Mouse (Mus musculus) right cerebral cortex, adult 2 months (tissue): ENCODE data around the gene Ubtd1.

Experiments used
- DNase-seq, 2 experiments: peaks; one replicate each; pipeline ENCODE4 v3.0.0; 2021 to 2022; ENCODE audit warnings: low spot score in 2 of 2

Gene Ubtd1

DNA sequence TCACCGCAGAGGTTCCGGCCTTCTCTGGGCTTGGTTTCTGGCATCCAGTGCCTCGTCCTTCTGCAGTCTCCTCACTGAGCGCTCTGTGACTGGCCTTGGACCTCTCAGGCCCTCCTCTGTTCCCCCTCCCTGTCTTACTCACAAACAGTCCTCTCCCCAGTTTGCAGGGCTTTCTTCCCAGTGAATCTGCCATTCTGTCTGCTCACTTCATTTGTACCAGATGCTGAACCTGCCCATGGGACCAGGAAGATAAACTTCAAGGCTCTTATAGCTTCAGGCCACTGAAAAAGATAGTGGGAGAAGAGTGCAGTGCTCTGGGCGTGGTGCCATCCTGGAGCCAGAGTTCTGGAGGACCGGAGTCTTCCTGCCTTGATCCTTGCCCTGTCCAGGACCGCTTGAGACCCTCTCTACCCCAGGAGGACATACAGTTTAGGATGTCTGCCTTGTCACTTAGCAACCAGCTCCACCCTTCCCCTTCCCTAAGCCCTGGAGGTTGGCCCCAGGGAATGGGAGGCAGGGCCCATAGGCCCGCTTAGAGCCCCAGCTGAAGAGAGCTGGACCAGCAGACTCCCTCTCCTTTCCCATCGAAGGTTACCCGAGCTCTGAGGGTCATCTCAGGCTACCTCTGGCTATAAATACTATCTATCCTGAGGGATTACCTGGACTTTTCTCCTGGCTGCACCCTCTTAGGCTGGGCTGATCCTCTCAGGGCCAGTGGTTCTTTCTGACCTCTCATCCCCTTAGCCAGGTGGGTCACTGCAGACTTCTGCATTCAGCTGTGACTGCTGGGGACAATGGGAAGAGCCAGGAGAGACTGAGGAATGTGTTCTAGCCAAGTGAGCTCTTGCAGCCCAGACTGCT, 40.3 kb downstream of the Ubtd1 start:
- no peak for DNase-seq

DNA sequence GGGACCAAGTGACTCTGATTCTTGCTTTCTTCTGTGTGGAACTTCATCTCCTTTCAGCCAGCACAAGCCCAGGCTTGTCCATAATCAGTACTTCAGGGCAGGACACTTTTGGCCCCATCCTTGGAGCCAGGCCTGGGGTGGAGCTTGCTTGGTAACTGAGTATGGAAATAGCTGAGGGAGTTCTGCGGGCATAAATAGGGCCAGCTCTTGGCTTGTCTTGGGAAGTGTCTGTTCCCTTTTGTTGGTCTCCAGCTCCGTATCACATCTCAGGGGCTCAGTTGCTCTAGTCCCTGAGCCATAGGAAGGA, 40.9 kb downstream of the Ubtd1 start:
- no peak for DNase-seq

GRCm38 (mm10) chr19:42026158-42026557, 44.6 kb downstream of the Ubtd1 start:
- peak; percentile 84 to 92 for DNase-seq

DNA sequence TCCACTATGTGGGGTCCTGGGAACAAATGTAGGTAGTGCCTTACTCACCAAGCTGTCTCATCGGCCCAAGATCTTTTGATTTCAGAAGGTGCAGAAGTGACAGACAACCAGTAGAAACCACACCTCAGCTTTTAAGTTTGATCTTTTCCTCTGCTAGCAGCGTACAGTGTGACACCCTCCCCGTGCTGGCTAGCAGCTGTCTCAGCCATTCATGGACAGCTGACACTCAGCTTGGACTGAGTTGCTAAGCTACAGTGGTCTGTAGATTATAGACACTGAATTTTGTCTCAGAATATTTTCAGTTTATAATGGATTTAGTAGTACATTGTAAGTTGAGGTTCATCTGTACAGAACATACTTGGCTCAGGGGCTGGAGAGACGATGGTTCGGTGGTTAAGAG, 49.5 kb downstream of the Ubtd1 start:
- DNase-seq = no peak

DNA sequence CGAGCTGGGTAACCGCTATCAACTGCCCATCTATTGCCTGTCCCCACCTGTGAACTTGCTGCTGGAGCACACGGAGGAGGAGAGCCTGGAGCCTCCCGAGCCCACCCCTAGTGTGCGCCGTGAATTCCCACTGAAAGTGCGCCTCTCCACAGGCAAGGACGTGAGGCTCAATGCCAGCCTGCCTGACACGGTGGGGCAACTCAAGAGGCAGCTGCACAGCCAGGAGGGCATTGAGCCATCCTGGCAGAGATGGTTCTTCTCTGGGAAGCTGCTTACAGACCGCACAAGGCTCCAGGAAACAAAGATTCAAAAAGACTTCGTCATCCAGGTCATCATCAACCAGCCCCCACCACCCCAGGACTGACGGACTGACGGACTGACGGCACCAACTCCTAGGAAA, 52.0 kb downstream of the Ubtd1 start:
- DNase-seq = no peak

DNA sequence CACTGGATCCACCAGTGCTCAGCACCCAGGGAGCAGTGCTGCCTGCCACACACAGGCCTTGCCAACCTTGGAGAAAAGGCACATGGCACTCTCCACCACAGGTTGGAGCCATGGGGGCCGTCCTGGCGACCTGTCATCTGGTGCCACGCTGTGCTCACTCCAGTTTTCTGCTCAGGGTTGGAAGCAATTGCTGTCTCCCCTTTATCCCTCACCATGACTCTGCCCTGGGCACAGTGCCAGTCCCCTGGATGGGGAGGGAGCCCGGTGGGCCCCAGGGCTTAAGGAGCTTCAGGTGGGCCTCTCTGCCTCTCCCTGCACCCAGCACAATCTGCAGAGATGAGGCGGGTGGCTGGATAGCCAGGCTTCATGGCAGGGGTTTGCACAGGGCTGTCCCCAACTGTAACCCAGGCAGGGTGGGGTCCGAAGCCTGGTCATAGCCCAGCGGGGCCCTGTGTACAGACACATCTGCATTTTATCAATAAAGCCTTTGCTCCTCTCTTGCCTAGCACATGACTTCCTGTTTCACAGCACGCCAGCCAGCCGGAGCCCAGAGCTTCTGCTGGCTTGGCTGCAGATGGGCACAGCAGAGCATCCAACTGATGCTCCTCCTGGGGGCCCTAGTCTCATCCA, 52.7 kb downstream of the Ubtd1 start:
- no peak for DNase-seq

DNA sequence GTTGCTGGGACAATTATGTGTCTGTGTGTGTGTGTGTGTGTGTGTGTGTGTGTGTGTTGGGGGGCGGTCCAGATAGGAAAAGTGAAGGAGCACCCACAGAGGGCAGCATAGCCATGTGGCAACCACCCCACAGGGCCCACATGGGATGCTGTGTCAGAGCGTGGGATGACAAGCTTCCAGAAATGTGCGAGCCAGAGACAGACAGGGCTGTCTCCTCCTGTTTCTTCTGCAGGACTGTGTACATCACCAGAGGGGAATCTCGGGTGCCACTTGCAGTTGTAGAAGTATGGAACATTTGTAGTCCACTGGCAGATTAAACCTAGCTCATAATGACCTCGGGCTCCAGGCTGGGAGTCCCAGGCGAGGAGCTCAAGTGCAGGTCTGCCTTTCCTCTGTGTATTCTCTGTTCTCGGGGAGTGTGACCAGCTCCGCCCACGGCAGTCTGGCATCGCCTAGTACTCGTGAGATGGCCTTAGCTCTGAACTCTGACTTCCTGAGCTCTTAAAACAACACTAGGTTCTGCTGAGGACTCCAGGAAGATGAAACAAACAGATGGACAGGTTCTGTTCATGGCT, 53.4 kb downstream of the Ubtd1 start:
- peak in 1 of 2 experiments; percentile 19 for DNase-seq

GRCm38 (mm10) chr19:42035456-42036248, 54.1 kb downstream of the Ubtd1 start, which contains the start of gene Ankrd2:
Gene Ankrd2 (plus strand): TSS chr19:42036000.
- peak; percentile 80 to 82 for DNase-seq

- DNase-seq = no peak
Observed at GRCm38 (mm10) chr19:42036357-42036756, 54.8 kb downstream of the Ubtd1 start.

DNA sequence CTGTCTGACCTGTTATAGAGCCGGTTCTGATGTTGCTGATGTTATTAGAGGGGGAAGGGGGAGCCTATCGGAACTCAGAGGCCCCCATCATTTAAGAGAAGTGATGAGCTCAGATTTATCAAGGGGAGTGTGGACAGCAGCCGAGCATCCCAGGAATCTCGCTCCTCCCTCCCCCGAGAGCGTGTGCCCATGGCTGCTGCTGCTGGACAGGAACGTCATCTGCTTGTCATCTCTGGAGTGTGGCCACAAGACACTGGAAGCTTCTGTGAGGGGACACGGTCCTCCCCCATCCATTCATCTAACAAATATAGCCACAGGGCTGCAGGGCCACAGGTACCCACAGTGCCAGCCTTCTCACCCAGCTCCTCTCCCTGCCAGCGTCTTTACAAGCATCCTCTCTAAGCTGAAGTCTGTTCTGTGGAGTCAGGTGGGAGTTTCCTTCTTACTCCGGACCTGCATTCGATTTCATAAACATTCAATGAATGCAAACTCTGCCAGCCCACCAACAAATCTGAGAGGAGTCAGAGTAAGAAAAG, 55.7 kb downstream of the Ubtd1 start:
- DNase-seq = no peak

- no peak for DNase-seq
Observed at GRCm38 (mm10) chr19:42038310-42038709, 56.7 kb downstream of the Ubtd1 start.

GRCm38 (mm10) chr19:42043988-42044387, 62.4 kb downstream of the Ubtd1 start:
- DNase-seq = no peak

DNA sequence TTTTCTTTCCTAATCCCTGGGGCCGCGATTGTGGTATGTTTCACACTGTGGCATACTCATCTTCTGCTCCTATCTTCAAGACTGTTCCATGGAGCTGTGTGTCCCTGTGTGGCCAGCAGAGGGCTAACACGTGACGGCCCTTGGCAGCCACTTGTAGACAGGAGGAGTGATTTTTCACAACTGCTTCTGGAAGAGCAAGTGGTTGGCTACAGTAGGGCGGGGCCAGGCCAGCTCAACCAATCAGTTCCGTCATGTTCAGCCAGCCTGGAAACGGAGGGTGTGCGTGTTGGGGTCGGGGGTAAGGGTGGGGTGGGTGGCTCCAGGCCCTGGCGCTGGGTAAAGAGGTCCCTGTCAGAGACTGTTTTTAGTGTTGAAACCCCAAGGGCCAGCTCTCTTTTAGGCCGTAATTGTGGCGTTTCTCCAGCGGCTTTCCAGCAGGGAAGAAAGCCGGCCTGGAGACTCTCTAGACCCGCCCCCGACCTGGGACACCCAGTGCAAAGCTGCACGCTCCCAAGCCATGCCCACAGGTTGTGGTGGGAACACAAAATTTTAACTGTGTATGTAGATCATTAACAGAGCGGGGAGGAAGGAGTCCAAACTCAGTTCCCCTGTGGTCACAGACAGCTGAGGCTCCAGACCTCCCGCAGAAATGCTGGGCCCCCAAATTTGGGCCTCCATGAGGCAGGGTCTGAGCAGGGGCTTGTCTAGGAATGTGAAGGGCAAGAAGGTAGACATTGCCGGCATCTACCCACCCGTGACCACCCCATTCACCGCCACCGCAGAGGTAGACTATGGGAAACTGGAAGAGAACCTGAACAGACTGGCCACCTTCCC, 63.9 kb downstream of the Ubtd1 start, which contains the start of gene Hoga1:
Gene Hoga1, plus strand, starts transcription at position 342 of the 834 bp plus-strand sequence.
- peak; percentile 34 to 37 for DNase-seq

- DNase-seq = no peak
Observed at GRCm38 (mm10) chr19:42050251-42050650, 68.7 kb downstream of the Ubtd1 start.

- DNase-seq = no peak
Observed at GRCm38 (mm10) chr19:42051351-42051750, 69.8 kb downstream of the Ubtd1 start.

DNA sequence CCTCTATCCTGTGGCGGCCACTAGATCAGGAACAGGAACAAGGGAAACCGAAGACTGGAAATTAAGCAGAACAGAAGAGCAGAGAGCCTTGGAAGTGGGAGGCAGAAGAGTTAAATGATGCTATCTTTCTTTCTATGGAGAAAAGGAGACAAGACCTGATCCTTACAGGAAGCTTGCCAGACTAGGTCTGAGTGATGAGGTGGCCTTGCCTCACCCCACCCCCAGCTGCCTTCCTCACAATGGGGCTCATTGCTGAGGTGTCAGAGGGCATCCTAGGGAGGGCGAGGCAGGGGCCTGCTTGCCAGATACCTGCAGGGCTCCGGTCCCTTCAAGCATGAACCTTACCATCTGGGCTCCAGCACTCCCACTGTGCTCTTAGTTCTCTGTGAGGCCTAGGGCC, 70.4 kb downstream of the Ubtd1 start, which contains the start of gene 4933411K16Rik:
Gene 4933411K16Rik, plus strand, starts transcription at position 301 of the 400 bp plus-strand sequence.
- no peak for DNase-seq

DNA sequence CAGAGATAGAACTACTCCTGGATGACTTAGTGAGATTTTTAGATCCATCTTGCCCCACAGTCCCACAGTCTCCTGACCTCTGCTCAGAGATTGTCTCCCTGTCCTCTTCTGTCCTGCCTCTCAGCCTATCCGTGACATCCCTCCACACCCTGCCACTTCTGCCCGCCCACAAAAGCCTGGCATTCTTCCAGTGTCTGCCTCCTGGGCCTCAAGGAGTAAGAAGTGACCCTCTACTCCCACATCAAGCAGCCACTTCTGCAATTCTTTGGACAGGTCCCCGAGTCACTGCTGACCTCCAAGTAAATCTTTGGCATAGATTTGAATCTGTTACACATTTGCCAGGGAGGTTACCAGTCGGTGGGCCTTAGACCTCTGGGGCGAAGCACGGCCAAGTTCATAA, 72.7 kb downstream of the Ubtd1 start:
- no peak for DNase-seq

DNA sequence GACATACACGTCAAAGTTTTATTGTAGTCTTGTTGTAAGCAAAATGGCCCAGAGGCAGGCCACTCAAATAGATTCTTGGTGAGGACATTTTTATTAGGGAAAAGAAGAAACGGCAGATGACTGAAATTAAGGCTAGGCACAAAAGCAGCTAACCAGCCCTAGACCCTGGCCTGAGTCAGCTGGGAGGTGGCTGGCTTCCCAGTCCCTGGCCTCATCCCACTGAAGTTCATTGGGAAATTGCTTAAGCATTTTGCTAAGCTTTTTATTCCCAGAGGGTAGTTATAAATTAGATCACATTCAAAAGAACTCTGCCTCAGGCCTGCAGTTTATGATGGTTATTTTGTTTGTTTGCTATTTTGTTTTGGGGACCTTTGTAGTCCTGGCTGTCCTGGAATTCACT, 74.3 kb downstream of the Ubtd1 start:
- DNase-seq = no peak

- no peak for DNase-seq
Observed at GRCm38 (mm10) chr19:42056719-42057409, 75.3 kb downstream of the Ubtd1 start.

- no peak for DNase-seq
Observed at GRCm38 (mm10) chr19:42058426-42058825, 76.9 kb downstream of the Ubtd1 start.
